Mouse (Mus musculus) 3T3-L1 (cell line): ENCODE results near the gene Ypel1.

Experiments
- DNase-seq: peaks from one replicate; pipeline ENCODE4 v3.0.0-alpha.2; 2015; ENCODE audit warnings: low read depth, low spot score

Gene Ypel1

DNA sequence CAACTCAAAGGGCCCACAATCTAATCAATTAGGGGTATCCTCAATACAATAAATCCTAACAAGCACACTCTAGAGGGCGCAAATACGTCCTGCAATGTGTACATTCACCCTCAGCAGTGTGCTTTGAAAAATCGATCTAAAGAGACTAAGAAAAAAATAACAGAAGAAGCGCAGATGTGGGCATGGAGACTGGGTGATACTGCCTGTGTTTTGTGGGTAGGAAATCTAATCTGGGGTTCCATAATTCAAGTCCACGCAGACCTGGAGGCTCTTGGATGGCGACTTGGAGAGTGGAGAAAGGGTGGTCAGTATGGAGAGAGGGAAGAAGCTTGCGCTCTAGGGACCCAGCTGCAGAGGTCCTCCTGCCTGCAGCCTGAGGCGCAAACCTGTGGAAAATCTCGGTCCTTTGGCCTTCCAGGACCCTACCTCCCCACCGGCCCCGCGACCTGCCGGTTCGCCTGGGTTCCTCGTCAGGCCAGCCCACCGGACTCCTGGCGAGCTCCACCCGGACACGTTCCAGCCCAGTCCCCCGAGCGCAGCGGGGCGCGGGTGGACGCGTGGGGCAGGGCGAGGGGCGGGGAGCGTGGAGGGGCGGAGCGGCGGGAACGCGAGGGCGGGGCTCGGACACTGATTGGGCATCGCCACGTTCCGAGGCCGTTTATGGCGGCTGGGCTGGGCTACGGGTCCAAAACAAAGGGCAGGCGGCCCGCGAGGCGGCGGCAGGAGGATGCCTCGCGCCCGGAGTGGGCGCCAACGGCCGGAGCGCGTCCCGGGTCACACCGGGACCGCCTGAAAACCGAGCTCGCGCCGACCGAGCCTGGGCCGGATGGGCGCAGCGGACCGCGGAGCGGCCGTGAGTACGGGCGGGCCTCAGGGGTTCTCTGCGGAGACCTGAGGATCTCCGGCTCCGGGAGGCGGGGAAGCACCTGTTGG, at the start of gene Ypel1:
Gene Ypel1 (plus strand): TSS at position 186 of the 933 bp plus-strand sequence.
- DNase-seq, result peak; percentile 67

DNA sequence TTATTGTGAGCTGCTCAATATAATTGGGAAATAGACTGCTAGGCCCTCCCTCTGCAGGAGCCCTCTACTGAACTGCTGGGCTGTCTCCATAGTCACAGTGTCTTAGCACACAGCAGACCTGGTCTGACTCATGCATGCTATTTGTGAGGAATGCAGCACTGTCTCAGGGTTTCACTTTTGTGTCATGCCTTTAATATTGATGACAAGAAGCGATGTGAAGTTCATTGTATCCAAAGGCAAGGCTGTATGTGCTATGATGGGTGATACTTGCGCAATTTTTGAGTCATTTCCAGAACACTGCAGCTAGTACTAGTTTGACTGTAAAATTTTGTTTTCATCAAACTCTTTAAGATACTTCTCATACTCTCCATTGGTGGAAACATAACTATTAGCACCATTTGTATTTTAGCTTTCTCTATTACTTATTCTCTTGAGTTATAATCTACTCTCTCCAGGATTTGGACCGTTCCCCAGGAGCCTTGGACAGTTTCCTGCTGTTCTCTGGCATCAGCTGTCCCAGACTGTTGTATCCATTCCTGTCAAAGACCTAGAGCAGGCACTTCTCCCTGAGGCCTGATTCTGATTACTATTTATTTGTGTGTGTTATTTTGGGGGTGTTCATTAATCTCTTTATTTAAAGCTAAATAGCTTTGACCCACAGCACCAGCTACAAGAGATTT, 44.9 kb upstream of the Ypel1 start:
- DNase-seq, result peak; percentile 92

GRCm38 (mm10) chr16:17029971-17030695, 39.4 kb upstream of the Ypel1 start:
- DNase-seq, result no peak

DNA sequence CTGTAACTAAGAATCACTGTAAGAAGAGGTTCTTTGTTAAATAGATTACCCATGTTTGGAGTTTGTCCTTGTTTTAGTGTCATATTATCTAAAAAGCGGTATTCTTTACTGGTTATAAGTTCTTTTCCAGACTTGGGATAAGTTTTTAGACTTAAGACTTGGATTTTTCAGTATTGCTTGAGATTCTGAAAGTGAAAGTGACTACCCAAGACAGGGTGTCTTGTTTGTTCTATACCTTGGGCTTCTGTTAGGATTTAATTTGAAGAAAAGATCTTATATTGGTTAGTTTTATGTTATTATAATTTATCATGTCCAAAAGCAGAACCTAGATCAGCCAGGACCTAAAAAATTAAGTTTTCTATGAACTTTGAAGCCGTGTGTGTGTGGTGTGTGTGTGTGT, 35.7 kb upstream of the Ypel1 start:
- DNase-seq, result no peak

- DNase-seq, result no peak
These were observed 28.8 kb upstream of the Ypel1 start for GRCm38 (mm10) chr16:17040716-17041115.

DNA sequence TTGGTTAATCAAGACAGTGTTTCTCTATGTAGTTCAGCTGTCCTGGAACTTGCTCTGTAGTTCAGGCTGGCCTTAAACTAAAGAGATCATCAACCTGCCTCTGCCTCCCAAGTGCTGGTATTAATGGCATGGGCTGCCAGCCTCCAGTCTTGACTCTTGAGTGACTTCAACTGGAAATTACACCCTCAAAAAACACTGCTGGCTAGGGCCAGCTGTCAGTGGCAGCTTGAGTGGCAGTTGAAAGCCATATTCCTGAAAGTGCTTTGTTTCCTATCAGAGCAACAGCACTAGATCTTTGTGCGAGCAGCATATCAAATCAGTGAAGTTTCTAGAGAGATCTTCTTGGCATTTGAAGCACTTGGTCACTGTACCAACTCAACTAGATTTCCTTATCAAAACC, 28.1 kb upstream of the Ypel1 start:
- DNase-seq, result no peak

- DNase-seq, result no peak
These were observed 25.2 kb upstream of the Ypel1 start for GRCm38 (mm10) chr16:17044320-17044719.

DNA sequence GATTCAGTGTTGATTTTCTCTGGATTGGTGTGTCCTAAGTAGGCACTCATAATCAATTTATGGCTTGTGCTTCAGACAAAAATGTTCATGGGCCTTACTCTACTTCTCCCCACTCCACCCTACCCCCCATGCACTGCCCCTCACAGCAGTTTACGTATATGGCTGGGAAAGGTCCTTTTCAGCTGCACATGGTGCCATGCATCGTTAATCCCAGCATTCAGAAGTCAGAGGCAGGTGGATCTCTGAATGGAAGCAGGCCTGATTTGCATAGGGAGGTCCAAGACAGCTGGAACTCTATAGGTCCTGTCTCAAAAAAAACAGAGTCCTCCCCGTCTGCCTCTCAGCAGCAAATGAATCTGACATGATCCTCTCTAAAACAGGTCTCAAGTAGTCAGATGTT, 24.2 kb upstream of the Ypel1 start:
- DNase-seq, result no peak

GRCm38 (mm10) chr16:17049886-17050285, 19.6 kb upstream of the Ypel1 start:
- no peak for DNase-seq

GRCm38 (mm10) chr16:17052087-17052486, 17.4 kb upstream of the Ypel1 start:
- DNase-seq, result no peak

DNA sequence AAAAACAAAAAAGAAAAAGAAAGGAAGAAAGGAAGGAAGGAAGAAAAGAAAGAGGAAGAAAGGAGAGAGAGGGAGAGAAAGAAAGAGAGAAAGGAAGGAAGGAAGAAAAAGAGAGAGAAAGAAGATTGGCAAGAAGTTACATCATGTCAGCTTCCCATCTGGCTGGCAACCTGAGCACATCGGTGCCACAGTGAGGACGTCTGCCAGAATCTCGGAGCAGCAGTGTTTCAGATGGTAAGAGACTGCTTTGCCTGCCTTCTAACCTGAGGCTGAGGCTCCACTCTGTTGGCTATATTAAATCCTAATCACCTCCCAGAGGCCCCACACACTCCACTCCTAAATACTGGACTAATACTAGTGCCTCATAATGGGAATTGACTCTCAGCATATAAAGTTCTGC, 15.6 kb upstream of the Ypel1 start:
- DNase-seq, result no peak

GRCm38 (mm10) chr16:17055584-17055983, 13.9 kb upstream of the Ypel1 start:
- no peak for DNase-seq

DNA sequence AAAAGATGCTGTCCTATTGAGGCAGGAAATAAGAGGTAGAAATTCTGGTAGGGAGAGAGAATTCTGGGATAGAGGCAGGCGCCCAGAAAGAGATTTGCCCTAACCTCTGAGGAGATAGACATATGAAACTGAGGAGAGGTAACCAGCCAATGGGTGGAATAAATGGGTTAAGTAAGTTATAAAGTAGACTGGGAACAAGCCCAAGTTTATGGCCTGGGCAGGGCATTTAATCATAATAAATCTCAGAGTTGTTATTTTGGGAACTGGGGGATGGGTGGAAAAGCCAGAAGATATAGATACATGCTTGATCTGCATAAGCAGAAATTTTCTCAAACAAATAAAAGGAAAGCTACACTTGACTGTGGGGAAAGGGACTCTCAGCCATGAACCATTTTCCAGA, 7.2 kb upstream of the Ypel1 start:
- DNase-seq, result no peak

GRCm38 (mm10) chr16:17067552-17067951, 1.9 kb upstream of the Ypel1 start:
- no peak for DNase-seq

GRCm38 (mm10) chr16:17070716-17071115, 1.2 kb downstream of the Ypel1 start:
- no peak for DNase-seq

GRCm38 (mm10) chr16:17073000-17073399, 3.5 kb downstream of the Ypel1 start:
- no peak for DNase-seq

DNA sequence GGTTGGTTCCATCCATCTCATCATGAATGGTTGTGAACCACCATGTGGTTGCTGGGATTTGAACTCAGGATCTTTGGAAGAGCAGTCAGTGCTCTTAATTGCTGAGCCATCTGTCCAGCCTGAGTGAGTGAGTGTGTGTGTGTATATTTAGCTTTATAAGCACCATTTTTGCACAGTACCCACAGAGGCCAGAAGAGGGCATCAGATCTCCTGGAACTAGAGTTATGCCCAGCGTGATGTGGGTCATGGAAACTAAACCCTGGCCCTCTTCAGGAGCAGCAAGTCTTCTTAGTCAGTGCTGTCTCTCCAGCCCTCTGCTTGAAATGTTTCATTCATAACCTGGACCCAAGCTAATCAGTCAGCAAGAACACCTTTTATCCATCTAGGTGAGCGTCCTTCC, 6.8 kb downstream of the Ypel1 start:
- no peak for DNase-seq

DNA sequence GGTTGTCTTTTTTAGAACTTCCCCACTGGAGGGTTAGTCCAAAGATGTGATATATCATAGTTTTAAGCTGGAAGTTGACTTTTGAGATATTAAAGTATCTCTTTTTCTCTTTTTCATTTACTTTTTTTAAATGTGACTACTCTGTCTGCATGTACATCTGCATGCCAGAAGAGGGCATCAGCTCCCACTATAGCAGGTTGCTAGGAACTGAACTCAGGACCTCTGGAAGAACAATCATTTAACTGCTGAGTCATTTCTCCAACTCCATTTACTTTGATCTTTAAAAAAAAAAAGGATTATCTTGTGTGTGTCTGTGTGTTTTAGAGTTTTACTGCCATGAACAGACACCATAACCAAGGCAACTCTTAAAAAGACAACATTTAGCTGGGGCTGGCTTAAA, 7.4 kb downstream of the Ypel1 start:
- no peak for DNase-seq

- DNase-seq, result no peak
These were observed 8.6 kb downstream of the Ypel1 start for GRCm38 (mm10) chr16:17078101-17078500.

- no peak for DNase-seq
These were observed 12.8 kb downstream of the Ypel1 start for GRCm38 (mm10) chr16:17082121-17082792.

- DNase-seq, result no peak
These were observed 16.1 kb downstream of the Ypel1 start for GRCm38 (mm10) chr16:17085636-17086035.

- DNase-seq, result no peak
These were observed 16.7 kb downstream of the Ypel1 start for GRCm38 (mm10) chr16:17086241-17086640.
